Mouse (Mus musculus): ENCODE measurements around the gene Zic5.

DNA sequence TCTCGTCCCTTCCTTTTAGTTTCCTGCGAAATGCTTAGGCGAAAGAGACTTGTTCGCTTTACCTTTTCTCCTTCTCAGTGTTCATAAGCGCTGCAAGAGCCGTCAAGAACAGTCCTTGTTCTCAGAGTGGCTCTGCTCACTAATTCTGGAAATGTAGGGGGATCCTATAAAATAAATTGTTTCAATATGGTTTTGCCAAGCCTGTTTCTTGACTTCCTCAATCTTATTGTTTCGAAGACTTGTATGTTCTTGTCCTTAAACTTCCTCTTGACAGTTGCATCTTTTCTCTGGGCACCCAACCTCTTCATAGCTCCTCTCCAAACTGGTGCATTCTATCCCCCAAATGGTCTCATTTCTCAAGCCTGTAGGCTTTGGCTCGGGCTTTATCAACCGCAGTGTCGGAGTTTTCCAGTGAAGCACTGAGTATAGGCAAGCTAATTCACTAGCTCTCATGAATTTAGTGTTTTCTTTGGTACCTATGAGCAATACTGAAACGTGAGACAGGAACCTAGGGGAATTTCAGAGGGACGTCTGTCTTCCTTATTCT, 20.2 kb upstream of the Zic5 start:
- TF ChIP-seq CTCF (IDR thresholded peaks at IDR 0.05) (no peak), EP300 (IDR thresholded peaks at IDR 0.05) (no peak)
